ENCODE assay signal across 8 mouse cellular contexts in the genomic region with DNA sequence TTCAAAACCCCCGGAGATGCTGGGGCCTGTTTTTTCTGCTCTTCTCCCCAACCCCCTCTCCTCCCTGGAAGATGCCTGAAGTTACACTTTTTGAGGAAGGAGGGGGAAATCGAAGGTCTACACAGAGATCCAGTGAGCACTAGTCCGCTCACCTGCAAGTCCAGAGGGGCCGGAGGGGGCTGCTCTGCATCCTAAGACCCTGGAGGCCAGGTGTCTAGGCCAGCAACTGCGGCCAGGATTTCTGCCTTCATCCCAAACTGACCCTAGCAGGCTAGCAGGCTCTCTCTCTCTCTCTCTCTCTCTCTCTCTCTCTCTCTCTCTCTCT. TPM values are rescaled to one million over a fixed set of nuclear protein-coding genes. Genes with fewer than 3 reads are reported as not detected.
DNase-seq lines count a peak whose midpoint lies in the region; ATAC-seq and TF ChIP-seq lines count a peak whose summit lies in the region.

No protein-coding gene starts in this region.

- H3K4me2 ChIP-seq in kidney, postnatal 0 days (ENCODE audit: low read length), result peak overlapping the region; percentile 96
- peak overlapping the region; percentile 87 for H3K4me2 ChIP-seq in midbrain, embryonic 12.5 days (replicated peaks)

- no peaks in the 10 kb centered on the region for H3K36me3 ChIP-seq in kidney, postnatal 0 days (ENCODE audit: insufficient read depth, low read length)
- 0 out of 2 replicates have a peak, but pooled peaks cover 7% of the 10 kb centered on the region for H3K36me3 ChIP-seq in hindbrain, embryonic 10.5 days
- H3K36me3 ChIP-seq in midbrain, embryonic 12.5 days, result 0 out of 2 replicates have a peak, but pooled peaks cover 3% of the 10 kb centered on the region

- peak overlapping the region; percentile 72 for H3K4me3 ChIP-seq in kidney, postnatal 0 days (replicated peaks; ENCODE audit: low read depth, low read length)
- peak overlapping the region; percentile 94 for H3K4me3 ChIP-seq in bone marrow, adult 2 months (replicated peaks; ENCODE audit: control insufficient read depth, low read depth, low read length)
- H3K4me3 ChIP-seq in hindbrain, embryonic 10.5 days, result peak overlapping the region; percentile 80
- H3K4me3 ChIP-seq in midbrain, embryonic 12.5 days, result peak overlapping the region; percentile 71

- WGBS in kidney, postnatal 0 days, result 9% methylated on average over 5 of the region's 5 CpGs
- WGBS in bone marrow, adult 2 months, result 3% methylated on average over 5 of the region's 5 CpGs
- 4% methylated on average over 5 of the region's 5 CpGs for WGBS in hindbrain, embryonic 10.5 days
- 4% methylated on average over 5 of the region's 5 CpGs for WGBS in midbrain, embryonic 12.5 days

- H3K4me1 ChIP-seq in kidney, postnatal 0 days (replicated peaks; ENCODE audit: insufficient read depth, low read length), result peaks cover 4% of the 10 kb centered on the region; the same call in 1 of the 2 replicates
- peaks cover 3% of the 10 kb centered on the region for H3K4me1 ChIP-seq in bone marrow, adult 2 months (ENCODE audit: control insufficient read depth, insufficient read depth, low read length)
- H3K4me1 ChIP-seq in hindbrain, embryonic 10.5 days (replicated peaks), result peaks cover 34% of the 10 kb centered on the region
- H3K4me1 ChIP-seq in midbrain, embryonic 12.5 days, result peaks cover 18% of the 10 kb centered on the region

- H3K27ac ChIP-seq in kidney, postnatal 0 days, result peak overlapping the region; percentile 73; the same call in 1 of the 2 replicates
- H3K27ac ChIP-seq in bone marrow, adult 2 months (ENCODE audit: control insufficient read depth, insufficient read depth, low read depth, low read length, poor library complexity), result peak overlapping the region; percentile 77
- H3K27ac ChIP-seq in hindbrain, embryonic 10.5 days, result peak overlapping the region; percentile 94
- H3K27ac ChIP-seq in midbrain, embryonic 12.5 days (replicated peaks), result no peak overlapping the region

- no peaks in the 10 kb centered on the region for H3K27me3 ChIP-seq in kidney, postnatal 0 days (ENCODE audit: insufficient read depth, low read length)
- H3K27me3 ChIP-seq in hindbrain, embryonic 10.5 days (ENCODE audit: insufficient read depth, poor library complexity, severe bottlenecking), result peaks cover 4% of the 10 kb centered on the region; the same call in 1 of the 2 replicates
- H3K27me3 ChIP-seq in midbrain, embryonic 12.5 days, result peaks cover 15% of the 10 kb centered on the region

- H3K9me3 ChIP-seq in kidney, postnatal 0 days (replicated peaks; ENCODE audit: low read length), result no peaks in the 10 kb centered on the region
- no peaks in the 10 kb centered on the region for H3K9me3 ChIP-seq in hindbrain, embryonic 10.5 days
- no peaks in the 10 kb centered on the region for H3K9me3 ChIP-seq in midbrain, embryonic 12.5 days

- peak overlapping the region; percentile 78 for H3K9ac ChIP-seq in kidney, postnatal 0 days (ENCODE audit: low read depth, low read length)
- peak overlapping the region; percentile 83 for H3K9ac ChIP-seq in midbrain, embryonic 12.5 days (replicated peaks)

- no peak for ATAC-seq in kidney, postnatal 0 days (replicated peaks; ENCODE audit: low FRiP score, low read depth)
- ATAC-seq in midbrain, embryonic 12.5 days (ENCODE audit: low FRiP score, low read depth), result peak; percentile 10; the same call in 1 of the 2 replicates

- no peak for TF ChIP-seq POLR2A in bone marrow, adult 2 months (IDR thresholded peaks at IDR 0.05; ENCODE audit: borderline replicate concordance, control insufficient read depth, low read depth, low read length)

- intact Hi-C loops in left cerebral cortex, postnatal 25 days (cut with DNase I), result loop anchor here (1.0 kb wide), 1 partner anchor 134 kb away; no protein-coding TSS in a partner anchor

- DNase-seq in kidney, postnatal 0 days (ENCODE audit: low spot score), result no peak
- no peak for DNase-seq in kidney, postnatal 4 days
- DNase-seq in hindbrain, embryonic 10.5 days (ENCODE audit: low spot score), result no peak
- DNase-seq in left cerebral cortex, postnatal 25 days (ENCODE audit: low spot score in 2 of 2), result no peak
- DNase-seq in ovary, postnatal 10 days (ENCODE audit: low spot score), result no peak
- DNase-seq in urinary bladder, postnatal 25 days (ENCODE audit: low spot score), result no peak

- TF ChIP-seq CTCF in kidney, postnatal 0 days (IDR thresholded peaks at IDR 0.05; ENCODE audit: low read depth), result no peak
- TF ChIP-seq CTCF in bone marrow, adult 2 months (IDR thresholded peaks at IDR 0.05; ENCODE audit: control insufficient read depth, insufficient read depth, low read length), result no peak

RNA-seq across cellular contexts. Expression of gene Lrrc8c, which starts 0.8 kb away (rescaled TPM):
- polyA plus RNA-seq in kidney, postnatal 0 days (2015; fragmentation: Nextera tagmentation; extraction: Ambion mirVana), result 14.7 and 14.8 TPM in 2 replicates
- 9.2 and 9.7 TPM in 2 replicates for polyA plus RNA-seq in bone marrow, adult 2 months (2011; ENCODE audit: insufficient read depth, insufficient read length, low replicate concordance, missing spikeins)
- polyA plus RNA-seq in hindbrain, embryonic 10.5 days (2016; fragmentation: Nextera tagmentation; extraction: Ambion mirVana), result 10.2 and 11.6 TPM in 2 replicates
- 9.4 and 11.0 TPM in 2 replicates for polyA plus RNA-seq in midbrain, embryonic 12.5 days (2016; fragmentation: Nextera tagmentation; extraction: Ambion mirVana)
- 10 to 100 TPM; 30.4 to 35.0 TPM for total RNA-seq in left cerebral cortex, postnatal 25 days (2021)
